Mouse (Mus musculus) lung, embryonic 16.5 days (tissue): ENCODE measurements around the gene Tob2. TPM values are rescaled to one million over a fixed set of nuclear protein-coding genes. Genes with fewer than 3 reads are reported as not detected.

ENCODE experiments used
- ATAC-seq: fragments of 200-750 bp; cut with Nextera tagmentation; 2 replicates; pipeline ENCODE4 v1.8.0; 2017; ENCODE audit warnings: low read depth, mild to moderate bottlenecking, moderate library complexity
- H3K27ac ChIP-seq: fragments of 300-500 bp; sonication (generic); 2 replicates; pipeline ENCODE4 v1.5.1; 2014; ENCODE audit warnings: mild to moderate bottlenecking, control low read depth, low read length
- H3K27me3 ChIP-seq: fragments of 300-500 bp; sonication (generic); 2 replicates; pipeline ENCODE4 v1.6.1; 2014; ENCODE audit warnings: low read depth, low read length, mixed read lengths; ENCODE audit not compliant: control insufficient read depth, insufficient read depth
- H3K36me3 ChIP-seq: fragments of 300-500 bp; sonication (generic); 2 replicates; pipeline ENCODE4 v1.6.1; 2014; ENCODE audit warnings: low read length; ENCODE audit not compliant: control insufficient read depth, insufficient read depth
- H3K4me1 ChIP-seq: fragments of 300-500 bp; sonication (generic); replicated peaks from 2 replicates; pipeline ENCODE4 v1.6.1; 2014; ENCODE audit warnings: low read length, mixed read lengths; ENCODE audit not compliant: control insufficient read depth, insufficient read depth
- H3K4me2 ChIP-seq: fragments of 300-500 bp; sonication (generic); 2 replicates; pipeline ENCODE4 v1.6.1; 2014; ENCODE audit warnings: low read depth, low read length, control low read depth
- H3K4me3 ChIP-seq: fragments of 300-500 bp; sonication (generic); 2 replicates; pipeline ENCODE4 v1.5.1; 2014; ENCODE audit warnings: mild to moderate bottlenecking, low read length, control low read depth
- H3K9ac ChIP-seq: fragments of 300-500 bp; sonication (generic); 2 replicates; pipeline ENCODE4 v1.6.1; 2014; ENCODE audit warnings: low read length, control low read depth
- H3K9me3 ChIP-seq: fragments of 300-500 bp; sonication (generic); 2 replicates; pipeline ENCODE4 v1.6.1; 2016; ENCODE audit warnings: low read length; ENCODE audit not compliant: control insufficient read depth
- WGBS: fragments of 180-500 bp; shearing (Covaris S2); extraction: QIAGEN DNeasy Blood & Tissue Kit; methylation state at CpG from one replicate; pipeline ENCODE4 v1.1.7; 2014; 5-methylcytosine and 5-hydroxymethylcytosine counted together
- polyA plus RNA-seq: library from polyadenylated mRNA; unstranded; fragments of >200 nt; fragmentation: Nextera tagmentation; extraction: Ambion mirVana; gene quantifications from 2 replicates; pipeline ENCODE4 v1.2.1, GENCODE M21; 2015

The Tob2 gene
- polyA plus RNA-seq, 1 experiment from 2014 or later, result 36.0 TPM

DNA sequence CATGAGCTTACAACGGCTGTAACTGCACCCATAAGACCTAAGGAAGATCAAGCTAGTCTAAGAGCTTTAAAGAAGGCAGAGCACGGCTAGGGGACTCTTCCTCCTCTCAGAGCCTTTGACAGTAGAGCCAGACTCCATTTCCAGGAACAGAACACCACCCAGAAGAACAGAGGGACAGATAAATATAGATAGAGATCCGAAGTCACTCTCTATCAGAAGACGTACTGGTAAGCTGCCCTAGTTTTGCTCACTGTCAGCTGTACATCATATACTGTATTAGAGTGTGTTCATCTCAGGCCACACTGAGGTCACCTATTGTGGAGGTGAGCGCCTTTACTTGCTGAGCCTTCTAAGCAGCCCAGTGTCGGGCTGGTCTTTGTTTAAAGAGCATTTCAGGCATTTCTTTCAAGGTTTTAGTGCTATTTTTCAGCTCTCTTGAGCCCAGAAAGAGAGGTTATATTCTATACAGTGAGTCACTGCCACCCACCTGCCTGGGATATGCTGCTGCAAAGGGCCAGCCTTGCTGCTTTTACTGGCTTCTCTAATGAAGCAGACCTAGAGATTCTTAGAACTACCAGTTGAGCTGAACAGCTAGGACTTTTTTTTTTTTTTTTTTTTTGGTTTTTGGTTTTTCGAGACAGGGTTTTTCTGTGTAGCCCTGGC lies 32.7 kb upstream of the Tob2 start:
- Histone ChIP-seq H3K9ac (no peak overlapping the region), H3K4me2 (no peak overlapping the region), H3K4me1 (0 out of 2 replicates have a peak, but pooled peaks cover 2% of the 10 kb centered on the region), H3K9me3 (no peaks in the 10 kb centered on the region), H3K27ac (no peak overlapping the region), H3K4me3 (no peak overlapping the region), H3K27me3 (no peaks in the 10 kb centered on the region), H3K36me3 (peaks cover 27% of the 10 kb centered on the region; the same call in 1 of the 2 replicates)
- 85% methylated on average over 7 of the region's 7 CpGs for WGBS
- ATAC-seq, result no peak

DNA sequence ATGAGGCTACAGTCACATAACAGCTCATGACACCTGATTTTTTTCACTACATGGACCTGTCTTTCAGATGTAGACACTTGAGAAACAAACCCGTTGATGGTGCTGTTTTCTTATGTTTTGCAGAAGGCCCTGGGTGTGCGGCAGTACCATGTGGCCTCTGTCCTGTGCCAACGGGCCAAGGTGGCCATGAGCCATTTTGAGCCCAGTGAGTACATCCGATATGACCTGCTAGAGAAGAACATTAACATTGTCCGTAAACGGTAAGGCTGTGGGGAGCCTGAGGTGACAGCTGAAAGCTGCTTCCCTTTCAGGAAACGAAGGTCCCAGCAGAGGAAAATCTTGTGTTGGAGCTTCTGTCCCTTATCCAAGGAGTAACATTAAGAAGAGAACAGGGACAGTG lies 30.6 kb upstream of the Tob2 start:
- Histone ChIP-seq H3K4me3 (no peak overlapping the region), H3K4me1 (0 out of 2 replicates have a peak, but pooled peaks cover 2% of the 10 kb centered on the region), H3K36me3 (peaks cover 23% of the 10 kb centered on the region; the same call in 1 of the 2 replicates), H3K27ac (no peak overlapping the region), H3K9ac (no peak overlapping the region), H3K27me3 (no peaks in the 10 kb centered on the region), H3K9me3 (no peaks in the 10 kb centered on the region), H3K4me2 (no peak overlapping the region)
- WGBS, result 89% methylated on average over 7 of the region's 7 CpGs
- no peak for ATAC-seq

DNA sequence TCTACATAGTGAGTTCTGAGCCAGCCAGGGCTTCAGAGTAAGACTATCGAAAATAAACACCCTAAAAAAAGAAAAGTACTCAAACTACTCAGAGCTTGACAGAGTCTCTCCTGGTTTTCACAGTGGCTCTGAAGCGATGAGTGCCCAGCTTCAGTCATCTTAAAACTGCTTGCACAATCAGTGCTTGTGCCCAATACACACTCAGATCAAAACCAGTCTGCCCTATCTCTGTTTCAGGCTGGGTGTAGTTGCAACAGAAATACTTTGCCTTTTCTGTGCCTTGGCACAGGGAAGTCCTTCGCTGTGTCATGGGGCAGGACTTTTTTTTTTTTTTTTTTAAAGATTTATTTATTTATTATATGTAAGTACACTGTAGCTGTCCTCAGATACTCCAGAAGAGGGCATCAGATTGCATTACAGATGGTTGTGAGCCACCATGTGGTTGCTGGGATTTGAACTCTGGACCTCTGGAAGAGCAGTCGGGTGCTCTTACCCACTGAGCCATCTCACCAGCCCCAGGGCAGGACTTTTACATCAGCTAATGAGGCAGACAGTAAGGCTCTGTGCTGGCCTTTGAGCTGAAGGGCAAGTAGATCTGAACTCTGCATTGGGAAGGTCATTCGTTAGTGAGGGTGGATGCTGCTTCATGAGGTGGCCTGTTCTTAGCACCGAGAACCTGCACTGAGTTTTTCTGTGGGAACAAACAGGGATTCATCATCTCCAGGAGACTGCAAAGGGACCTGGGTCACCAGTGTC lies 28.4 kb upstream of the Tob2 start:
- Histone ChIP-seq H3K27ac (no peak overlapping the region), H3K27me3 (no peaks in the 10 kb centered on the region), H3K9ac (no peak overlapping the region), H3K36me3 (peaks cover 21% of the 10 kb centered on the region; the same call in 1 of the 2 replicates), H3K4me3 (no peak overlapping the region), H3K4me1 (no peaks in the 10 kb centered on the region), H3K9me3 (no peaks in the 10 kb centered on the region), H3K4me2 (no peak overlapping the region)
- WGBS, result 92% methylated on average over 6 of the region's 6 CpGs
- no peak for ATAC-seq

DNA sequence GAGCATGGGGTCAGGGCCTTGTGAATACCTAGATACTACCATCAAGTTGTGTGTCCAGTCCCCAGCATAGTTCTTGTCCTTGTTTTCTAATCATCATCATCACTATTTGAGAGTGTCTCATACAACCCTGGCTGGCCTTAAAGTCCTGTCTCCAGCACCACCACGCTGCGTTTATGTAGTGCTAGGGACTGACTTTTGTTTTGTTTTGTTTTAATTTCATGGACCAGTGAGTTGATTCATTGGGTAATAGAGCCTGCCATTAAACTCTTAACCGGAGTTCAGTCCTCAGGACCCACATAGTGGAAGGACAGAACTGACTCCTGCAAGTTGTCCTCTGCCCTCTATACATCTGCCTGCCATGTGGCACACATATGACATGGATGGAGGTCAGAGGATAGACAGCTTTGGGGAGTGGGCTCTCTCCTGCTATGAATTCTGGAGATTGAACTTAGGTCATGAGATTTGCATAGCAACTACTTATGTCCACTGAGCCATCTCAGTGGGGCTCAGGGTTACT lies 26.9 kb upstream of the Tob2 start:
- WGBS, result 81% methylated on average over 3 of the region's 3 CpGs
- H3K4me1 ChIP-seq, result no peaks in the 10 kb centered on the region
- H3K27ac ChIP-seq, result no peak overlapping the region
- H3K27me3 ChIP-seq, result no peaks in the 10 kb centered on the region
- H3K36me3 ChIP-seq, result peaks cover 13% of the 10 kb centered on the region; the same call in 1 of the 2 replicates
- H3K9me3 ChIP-seq, result no peaks in the 10 kb centered on the region
- no peak overlapping the region for H3K4me2 ChIP-seq
- H3K9ac ChIP-seq, result no peak overlapping the region
- no peak overlapping the region for H3K4me3 ChIP-seq
- no peak for ATAC-seq

DNA sequence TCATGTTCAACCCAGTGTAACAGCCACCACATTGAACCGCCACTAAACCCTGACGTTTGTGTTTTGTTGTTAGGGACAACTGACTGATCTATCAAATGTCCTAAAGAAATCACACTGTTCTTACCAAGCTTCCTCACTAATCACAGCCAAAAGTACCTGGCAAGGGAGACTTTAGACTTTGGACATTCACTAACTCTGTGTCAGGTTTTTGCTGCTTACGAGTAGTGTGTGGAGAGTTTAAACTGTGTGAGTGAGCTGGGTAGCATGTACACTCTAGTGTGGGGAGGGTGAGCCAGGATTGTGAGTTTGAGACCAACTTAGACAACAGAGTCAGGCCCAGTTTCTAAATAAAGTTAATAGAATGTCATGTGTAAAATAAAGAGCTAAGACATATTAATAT lies 23.8 kb upstream of the Tob2 start:
- Histone ChIP-seq H3K36me3 (no peaks in the 10 kb centered on the region), H3K4me1 (no peaks in the 10 kb centered on the region), H3K4me2 (no peak overlapping the region), H3K27ac (no peak overlapping the region), H3K9ac (no peak overlapping the region), H3K27me3 (no peaks in the 10 kb centered on the region), H3K4me3 (no peak overlapping the region), H3K9me3 (no peaks in the 10 kb centered on the region)
- no peak for ATAC-seq
- WGBS, result 91% methylated on average over 3 of the region's 3 CpGs

DNA sequence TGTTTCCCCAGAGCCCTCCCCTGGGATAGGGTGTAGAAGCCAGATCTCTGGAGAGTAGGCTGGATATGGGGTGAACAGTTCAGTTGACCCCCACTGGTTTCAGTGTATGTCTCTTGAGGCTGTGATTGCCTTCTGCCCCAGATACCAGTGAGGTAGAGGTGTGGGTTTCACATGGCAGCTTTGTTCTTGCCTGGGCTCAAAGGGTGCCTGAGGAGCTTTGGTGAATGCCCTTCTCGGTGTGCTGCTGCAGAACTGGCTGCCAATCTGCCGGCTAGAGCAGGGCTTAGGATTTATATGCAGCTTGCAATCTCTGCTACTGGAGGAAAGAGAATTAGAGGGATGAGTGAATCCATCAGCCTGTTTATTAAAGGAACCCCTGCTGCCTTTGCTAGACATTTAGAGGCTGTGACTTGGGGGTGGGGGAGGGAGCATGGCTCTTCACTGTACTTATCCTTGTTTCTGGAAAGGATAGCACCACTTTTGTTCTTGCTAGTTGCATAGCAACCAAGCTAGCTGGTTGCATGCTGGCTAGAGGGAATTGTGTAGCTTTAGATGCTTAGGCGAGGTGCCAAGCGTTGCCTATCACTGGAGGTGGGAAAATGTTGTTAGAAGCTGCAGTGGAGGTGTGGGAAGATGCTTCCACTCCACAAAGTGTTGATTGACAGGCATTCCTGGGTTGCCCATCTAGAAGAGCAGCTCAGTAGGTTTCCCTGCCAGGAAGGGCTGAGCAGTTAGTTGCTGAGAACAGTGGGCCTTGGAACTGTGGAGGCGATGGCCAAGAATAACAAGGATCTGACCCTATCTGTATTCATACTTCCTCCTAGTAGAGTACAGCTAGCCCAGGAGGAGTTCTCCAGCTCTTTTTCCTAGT lies 21.2 kb upstream of the Tob2 start:
- H3K36me3 ChIP-seq, result no peaks in the 10 kb centered on the region
- no peak for ATAC-seq
- H3K4me2 ChIP-seq, result no peak overlapping the region
- H3K4me1 ChIP-seq, result no peaks in the 10 kb centered on the region
- no peaks in the 10 kb centered on the region for H3K9me3 ChIP-seq
- H3K9ac ChIP-seq, result no peak overlapping the region
- no peak overlapping the region for H3K4me3 ChIP-seq
- no peaks in the 10 kb centered on the region for H3K27me3 ChIP-seq
- H3K27ac ChIP-seq, result no peak overlapping the region
- WGBS, result 65% methylated on average over 5 of the region's 5 CpGs

DNA sequence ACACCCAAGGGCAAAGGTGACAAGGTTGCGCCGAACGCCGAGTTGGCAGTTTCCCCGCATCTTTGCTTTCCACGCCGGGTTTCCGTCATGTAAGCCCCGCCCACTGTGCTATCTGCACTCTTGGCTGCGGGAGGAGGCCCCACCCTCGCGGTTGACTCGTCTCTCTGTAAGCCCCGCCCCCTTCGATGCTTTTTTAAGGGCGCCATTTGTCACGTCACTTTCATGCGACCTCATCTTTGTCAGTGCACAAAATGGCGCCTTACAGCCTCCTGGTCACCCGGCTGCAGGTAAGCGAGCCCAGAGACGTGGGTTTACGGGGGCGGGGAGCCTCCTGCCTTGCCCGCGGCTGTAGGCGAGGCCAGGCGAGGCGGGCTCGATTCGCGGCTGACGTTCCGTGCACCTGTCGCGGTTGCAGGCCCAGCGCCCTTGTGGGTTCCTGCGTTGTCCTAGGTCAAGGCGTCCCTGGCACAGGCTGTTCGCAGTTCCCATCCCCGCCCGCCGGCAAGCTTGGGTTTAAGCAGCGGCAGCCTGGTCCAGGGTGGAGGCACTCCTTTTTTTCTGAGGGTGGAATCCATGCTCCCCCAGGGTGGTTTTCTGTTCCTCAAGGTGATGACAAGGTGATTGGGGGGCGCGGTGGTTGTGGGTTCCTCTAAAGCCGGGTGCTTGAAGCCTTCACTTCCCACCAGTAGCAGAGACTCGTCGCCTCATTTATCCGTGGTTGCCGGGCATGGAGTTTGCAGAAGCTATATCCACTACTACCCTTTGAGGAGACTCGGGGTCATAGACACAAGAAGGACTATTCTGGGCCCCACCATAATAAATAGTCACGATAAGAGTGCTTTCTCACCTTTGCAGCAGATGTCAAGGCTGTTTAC lies 13.9 kb upstream of the Tob2 start, which contains the start of gene Aco2:
TSS of gene Aco2 (plus strand) at position 48 of the 875 bp plus-strand sequence.
- WGBS, result under 1% methylated on average over 53 of the region's 53 CpGs
- H3K4me2 ChIP-seq, result peak within 1 kb of the TSS; percentile 89
- ATAC-seq, result peak; percentile 94
- no peaks in the 10 kb centered on the region for H3K27me3 ChIP-seq
- peaks cover 25% of the 10 kb centered on the region for H3K36me3 ChIP-seq
- peak within 1 kb of the TSS; percentile 100 for H3K27ac ChIP-seq
- H3K9ac ChIP-seq, result peak within 1 kb of the TSS; percentile 96
- H3K9me3 ChIP-seq, result no peaks in the 10 kb centered on the region
- H3K4me1 ChIP-seq, result peaks cover 10% of the 10 kb centered on the region
- H3K4me3 ChIP-seq, result peak within 1 kb of the TSS; percentile 100

DNA sequence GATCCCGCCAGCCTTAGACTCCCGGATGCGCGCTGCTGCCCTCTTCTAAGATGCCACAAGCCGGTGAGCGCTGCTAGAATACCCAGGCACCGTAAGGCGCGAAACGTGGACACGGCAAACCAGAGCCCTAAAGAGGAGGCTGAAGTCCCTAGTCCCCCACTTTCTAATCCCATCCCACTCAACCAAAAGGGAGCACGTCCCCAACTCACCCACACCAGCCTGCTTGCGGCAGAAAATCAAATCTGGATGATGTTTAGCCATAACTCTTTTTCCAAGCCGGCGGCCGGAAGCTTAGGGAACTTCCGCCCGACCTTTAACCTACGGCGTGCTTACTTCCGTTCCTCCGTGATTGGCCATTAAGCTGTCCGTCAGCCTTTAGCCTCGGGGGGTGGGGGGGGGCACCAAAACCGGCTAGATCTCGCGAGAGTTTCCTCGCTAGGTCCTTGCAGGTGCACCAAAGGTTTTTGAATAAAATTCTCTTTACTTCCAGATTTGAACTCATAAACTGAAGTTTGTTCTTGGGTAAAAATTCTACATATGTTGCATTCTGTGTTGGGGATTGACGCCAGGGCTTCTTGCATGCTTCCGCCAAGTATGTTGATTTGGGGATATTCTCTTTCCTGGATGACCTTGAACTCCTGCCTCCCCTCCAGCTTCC lies 13.1 kb upstream of the Tob2 start, which contains the start of gene Phf5a:
TSS of gene Phf5a (minus strand) at position 308 of the 658 bp plus-strand sequence.
- Histone ChIP-seq H3K4me2 (peak within 1 kb of the TSS; percentile 89), H3K4me3 (peak within 1 kb of the TSS; percentile 100), H3K4me1 (peaks cover 10% of the 10 kb centered on the region), H3K27ac (peak within 1 kb of the TSS; percentile 100), H3K9me3 (no peaks in the 10 kb centered on the region), H3K27me3 (no peaks in the 10 kb centered on the region), H3K36me3 (peaks cover 32% of the 10 kb centered on the region), H3K9ac (peak within 1 kb of the TSS; percentile 96)
- peak; percentile 94 for ATAC-seq
- WGBS, result 1% methylated on average over 30 of the region's 30 CpGs
